Mouse (Mus musculus) hindbrain, postnatal 0 days (tissue): ENCODE results near the gene Enkd1. TPM values are rescaled to one million over a fixed set of nuclear protein-coding genes. Genes with fewer than 3 reads are reported as not detected.

Source experiments
- ATAC-seq: fragments of 200-750 bp; cut with Nextera tagmentation; 2 replicates; pipeline ENCODE4 v1.8.0; 2017; ENCODE audit warnings: mild to moderate bottlenecking, moderate TSS enrichment, moderate library complexity
- DNase-seq: peaks from one replicate; pipeline ENCODE4 v3.0.0-alpha.2; 2015; ENCODE audit warnings: low spot score
- H3K27ac ChIP-seq: fragments of 300-500 bp; sonication (generic); 2 replicates; pipeline ENCODE4 v1.5.1; 2014; ENCODE audit warnings: mild to moderate bottlenecking
- H3K27me3 ChIP-seq: fragments of 300-500 bp; sonication (generic); 2 replicates; pipeline ENCODE4 v1.6.1; 2014; ENCODE audit warnings: low read length, mixed read lengths; ENCODE audit not compliant: insufficient read depth
- H3K36me3 ChIP-seq: fragments of 300-500 bp; sonication (generic); 2 replicates; pipeline ENCODE4 v1.6.1; 2014; ENCODE audit warnings: low read length, mixed read lengths; ENCODE audit not compliant: insufficient read depth
- H3K4me1 ChIP-seq: fragments of 300-500 bp; sonication (generic); 2 replicates; pipeline ENCODE4 v1.6.1; 2014; ENCODE audit warnings: antibody characterized with exemption, low read length, mixed read lengths; ENCODE audit not compliant: insufficient read depth
- H3K4me2 ChIP-seq: fragments of 300-500 bp; sonication (generic); 2 replicates; pipeline ENCODE4 v1.6.1; 2014; ENCODE audit warnings: low read depth, mild to moderate bottlenecking, low read length, moderate library complexity, mixed read lengths
- H3K4me3 ChIP-seq: fragments of 300-500 bp; sonication (generic); 2 replicates; pipeline ENCODE4 v1.5.1; 2014; ENCODE audit warnings: low read length
- H3K9ac ChIP-seq: fragments of 300-500 bp; sonication (generic); replicated peaks from 2 replicates; pipeline ENCODE4 v1.6.1; 2014; ENCODE audit warnings: mild to moderate bottlenecking, low read length, moderate library complexity, mixed read lengths
- H3K9me3 ChIP-seq: fragments of 300-500 bp; sonication (generic); 2 replicates; pipeline ENCODE4 v1.6.1; 2016; ENCODE audit warnings: low read length, mixed read lengths
- CTCF ChIP-seq: IDR thresholded peaks from 2 replicates; pipeline ENCODE4 v1.5.1; 2016; ENCODE audit warnings: antibody characterized with exemption, control low read depth, low read depth
- WGBS: fragments of 180-500 bp; shearing (Covaris S2); extraction: QIAGEN DNeasy Blood & Tissue Kit; methylation state at CpG from one replicate; pipeline ENCODE4 v1.1.7; 2014; 5-methylcytosine and 5-hydroxymethylcytosine counted together
- polyA plus RNA-seq: library from polyadenylated mRNA; unstranded; fragments of >200 nt; fragmentation: Nextera tagmentation; extraction: Ambion mirVana; gene quantifications from 2 replicates; pipeline ENCODE4 v1.2.1, GENCODE M21; 2015
- total RNA-seq: library from RNA; depleted of rRNA; stranded (reverse); fragments of >200 nt; gene quantifications from 2 replicates; pipeline ENCODE4 v1.2.3, GENCODE M21; 2014

Gene Enkd1
- total and polyA plus RNA-seq, 2 experiments from 2014 or later: 11.7 to 18.5 TPM

- H3K27me3 ChIP-seq: no peaks in the 10 kb centered on the region
- no peak for ATAC-seq
- 88% methylated on average over 17 of the region's 17 CpGs for WGBS
- H3K27ac ChIP-seq: no peak overlapping the region
- no peaks in the 10 kb centered on the region for H3K9me3 ChIP-seq
- no peak overlapping the region for H3K4me3 ChIP-seq
- H3K36me3 ChIP-seq: peaks cover 21% of the 10 kb centered on the region; the same call in 1 of the 2 replicates
- no peak for TF ChIP-seq CTCF
- no peak overlapping the region for H3K9ac ChIP-seq
- no peak overlapping the region for H3K4me2 ChIP-seq
- DNase-seq: no peak
- peaks cover 11% of the 10 kb centered on the region for H3K4me1 ChIP-seq
These were observed 10.7 kb downstream of the Enkd1 start for GRCm38 (mm10) chr8:105697196-105697780.

GRCm38 (mm10) chr8:105695080-105695780 lies 12.8 kb downstream of the Enkd1 start:
- no peaks in the 10 kb centered on the region for H3K27me3 ChIP-seq
- WGBS: 82% methylated on average over 30 of the region's 30 CpGs

GRCm38 (mm10) chr8:105694051-105694799 lies 13.8 kb downstream of the Enkd1 start:
- H3K4me2 ChIP-seq: peak overlapping the region; percentile 77
- H3K9me3 ChIP-seq: no peaks in the 10 kb centered on the region
- ATAC-seq (peak; percentile 77), DNase-seq (peak; percentile 76)
- H3K4me3 ChIP-seq: peak overlapping the region; percentile 62
- 3% methylated on average over 40 of the region's 40 CpGs for WGBS
- TF ChIP-seq CTCF: peak; percentile 62
- peak overlapping the region; percentile 93 for H3K27ac ChIP-seq
- no peaks in the 10 kb centered on the region for H3K27me3 ChIP-seq
- no peaks in the 10 kb centered on the region for H3K4me1 ChIP-seq
- H3K36me3 ChIP-seq: peaks cover 21% of the 10 kb centered on the region; the same call in 1 of the 2 replicates
- H3K9ac ChIP-seq: peak overlapping the region; percentile 66

More at GRCm38 (mm10) chr8:105695080-105695780, 12.8 kb downstream of the Enkd1 start:
- Histone ChIP-seq H3K27ac (peak overlapping the region; percentile 93), H3K4me2 (peak overlapping the region; percentile 77), H3K4me3 (peak overlapping the region; percentile 62), H3K4me1 (peaks cover 5% of the 10 kb centered on the region), H3K9ac (peak overlapping the region; percentile 66), H3K9me3 (no peaks in the 10 kb centered on the region), H3K36me3 (peaks cover 21% of the 10 kb centered on the region; the same call in 1 of the 2 replicates)
- no peak for DNase-seq
- TF ChIP-seq CTCF: no peak
- ATAC-seq: no peak

- Histone ChIP-seq H3K4me1 (no peaks in the 10 kb centered on the region), H3K4me2 (peak overlapping the region; percentile 77), H3K9ac (peak overlapping the region; percentile 66), H3K4me3 (peak overlapping the region; percentile 62), H3K9me3 (no peaks in the 10 kb centered on the region), H3K27ac (peak overlapping the region; percentile 93), H3K36me3 (peaks cover 19% of the 10 kb centered on the region; the same call in 1 of the 2 replicates), H3K27me3 (no peaks in the 10 kb centered on the region)
- DNase-seq (peak; percentile 90), ATAC-seq (peak; percentile 72)
- TF ChIP-seq CTCF: no peak
- WGBS: 2% methylated on average over 28 of the region's 30 CpGs
These were observed 14.4 kb downstream of the Enkd1 start for GRCm38 (mm10) chr8:105693648-105694047.

GRCm38 (mm10) chr8:105692449-105693182 lies 15.4 kb downstream of the Enkd1 start:
- ATAC-seq: no peak
- no peak for TF ChIP-seq CTCF
- no peaks in the 10 kb centered on the region for H3K4me1 ChIP-seq
- 96% methylated on average over 11 of the region's 11 CpGs for WGBS
- no peak overlapping the region for H3K9ac ChIP-seq
- H3K9me3 ChIP-seq: no peaks in the 10 kb centered on the region
- no peak overlapping the region for H3K4me3 ChIP-seq
- no peak overlapping the region for H3K27ac ChIP-seq
- DNase-seq: no peak
- H3K4me2 ChIP-seq: no peak overlapping the region
- H3K27me3 ChIP-seq: no peaks in the 10 kb centered on the region
- peaks cover 9% of the 10 kb centered on the region; the same call in 1 of the 2 replicates for H3K36me3 ChIP-seq

- Histone ChIP-seq H3K4me1 (no peaks in the 10 kb centered on the region), H3K9me3 (no peaks in the 10 kb centered on the region), H3K27ac (no peak overlapping the region), H3K4me3 (no peak overlapping the region), H3K4me2 (no peak overlapping the region), H3K27me3 (no peaks in the 10 kb centered on the region), H3K36me3 (no peaks in the 10 kb centered on the region), H3K9ac (no peak overlapping the region)
- no peak for TF ChIP-seq CTCF
- DNase-seq (no peak), ATAC-seq (no peak)
- WGBS: 89% methylated on average over 14 of the region's 14 CpGs
These were observed 17.0 kb downstream of the Enkd1 start for GRCm38 (mm10) chr8:105690978-105691377.
